Mouse (Mus musculus) embryonic facial prominence, embryonic 12.5 days (tissue): Measurements from ENCODE around the gene Apoc4. TPM values are rescaled to one million over a fixed set of nuclear protein-coding genes. Genes with fewer than 3 reads are reported as not detected.
A peak's percentile ranks its signal among the peaks of the same experiment; 100 is the strongest.

Experiments
- ATAC-seq: fragments of 200-750 bp; cut with Nextera tagmentation; 2 replicates; pipeline ENCODE4 v1.8.0; 2017; ENCODE audit not compliant: insufficient number of reproducible peaks, insufficient read depth, low FRiP score, low TSS enrichment
- H3K27ac ChIP-seq: fragments of 300-500 bp; sonication (generic); 2 replicates; pipeline ENCODE4 v1.5.1; 2016; ENCODE audit warnings: mild to moderate bottlenecking
- H3K27me3 ChIP-seq: fragments of 300-500 bp; sonication (generic); 2 replicates; pipeline ENCODE4 v1.6.1; 2016; ENCODE audit warnings: mild to moderate bottlenecking, moderate library complexity
- H3K36me3 ChIP-seq: fragments of 300-500 bp; sonication (generic); 2 replicates; pipeline ENCODE4 v1.6.1; 2016; ENCODE audit warnings: mild to moderate bottlenecking
- H3K4me1 ChIP-seq: fragments of 300-500 bp; sonication (generic); 2 replicates; pipeline ENCODE4 v1.6.1; 2016
- H3K4me2 ChIP-seq: fragments of 300-500 bp; sonication (generic); replicated peaks from 2 replicates; pipeline ENCODE4 v1.6.1; 2016; ENCODE audit warnings: mild to moderate bottlenecking, moderate library complexity
- H3K4me3 ChIP-seq: fragments of 300-500 bp; sonication (generic); 2 replicates; pipeline ENCODE4 v1.5.1; 2016; ENCODE audit warnings: mild to moderate bottlenecking
- H3K9ac ChIP-seq: fragments of 300-500 bp; sonication (generic); 2 replicates; pipeline ENCODE4 v1.6.1; 2016; ENCODE audit warnings: mild to moderate bottlenecking, moderate library complexity
- H3K9me3 ChIP-seq: fragments of 300-500 bp; sonication (generic); 2 replicates; pipeline ENCODE4 v1.6.1; 2016; ENCODE audit warnings: mild to moderate bottlenecking, moderate library complexity
- WGBS: fragments of 180-500 bp; shearing (Covaris S2); methylation state at CpG from one replicate; pipeline ENCODE4 v1.1.7; 2016; 5-methylcytosine and 5-hydroxymethylcytosine counted together
- polyA plus RNA-seq: library from polyadenylated mRNA; unstranded; fragments of >200 nt; fragmentation: Nextera tagmentation; extraction: Ambion mirVana; gene quantifications from 2 replicates; pipeline ENCODE4 v1.2.1, GENCODE M21; 2016

Gene Apoc4
- polyA plus RNA-seq, 1 experiment from 2014 or later = not detected

DNA sequence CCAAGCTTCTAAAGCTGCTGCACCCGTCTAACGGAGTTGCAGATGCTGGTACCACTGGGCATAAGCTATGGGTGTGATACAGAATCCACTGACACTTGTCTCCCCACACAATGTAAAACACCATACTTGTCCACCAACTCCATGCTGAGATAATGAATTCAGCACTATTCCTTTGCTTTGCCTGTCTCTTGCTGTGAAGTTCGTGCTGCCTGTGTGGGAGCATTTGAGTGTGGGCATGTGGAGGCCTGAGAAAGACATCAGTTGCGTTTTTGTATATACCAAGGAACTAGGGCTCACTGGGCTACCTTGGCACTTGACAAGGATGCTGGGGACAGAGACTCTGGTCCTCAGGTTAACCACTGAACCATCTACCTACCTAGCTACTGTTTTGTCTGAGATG, 40.1 kb downstream of the Apoc4 start:
- no peak overlapping the region for H3K27ac ChIP-seq
- no peaks in the 10 kb centered on the region for H3K27me3 ChIP-seq
- H3K4me2 ChIP-seq = no peak overlapping the region
- ATAC-seq = no peak
- no peak overlapping the region for H3K9ac ChIP-seq
- no peaks in the 10 kb centered on the region for H3K9me3 ChIP-seq
- no peak overlapping the region for H3K4me3 ChIP-seq
- H3K4me1 ChIP-seq = no peaks in the 10 kb centered on the region
- H3K36me3 ChIP-seq = peaks cover 94% of the 10 kb centered on the region
- 93% methylated on average over 4 of the region's 4 CpGs for WGBS

DNA sequence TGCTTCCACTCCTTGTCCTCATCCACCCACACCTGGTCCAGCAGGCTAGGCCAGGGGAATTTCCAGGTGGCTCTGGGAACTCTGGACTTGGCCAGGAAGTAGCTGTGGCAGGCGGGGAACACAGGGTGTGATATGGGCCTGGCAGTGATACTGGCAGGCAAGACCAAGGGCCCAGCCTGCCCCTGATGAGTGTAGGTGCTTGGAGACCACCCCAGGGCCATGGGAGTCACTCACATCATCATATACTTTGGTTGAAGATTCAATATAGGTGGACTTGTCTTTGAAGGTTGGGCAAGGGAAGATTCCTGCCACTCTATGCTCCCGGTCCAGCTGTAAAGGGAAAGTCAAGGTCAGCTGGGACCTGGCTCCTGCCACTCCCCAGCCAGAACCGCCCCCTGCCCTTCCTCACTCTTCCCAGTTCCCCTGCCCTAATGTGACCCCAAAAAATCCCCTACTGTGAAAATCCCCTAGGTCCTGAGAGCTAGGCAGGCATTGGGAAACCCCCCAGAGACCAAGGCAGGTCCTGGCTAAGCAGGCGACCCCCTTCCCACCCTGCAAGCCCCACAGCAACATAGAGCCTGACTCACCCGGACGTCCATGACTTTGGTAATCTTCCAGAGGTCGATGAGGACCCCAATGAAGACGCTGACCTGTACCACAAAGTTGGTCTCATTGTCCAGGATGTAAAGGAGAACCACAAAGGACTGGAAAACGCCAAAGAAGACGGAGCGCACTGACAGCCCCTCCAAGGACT, 46.0 kb downstream of the Apoc4 start:
- Histone ChIP-seq H3K4me2 (no peak overlapping the region), H3K4me3 (no peak overlapping the region), H3K27me3 (no peaks in the 10 kb centered on the region), H3K4me1 (no peaks in the 10 kb centered on the region), H3K9me3 (no peaks in the 10 kb centered on the region), H3K36me3 (peaks cover 81% of the 10 kb centered on the region), H3K9ac (no peak overlapping the region), H3K27ac (no peak overlapping the region)
- 88% methylated on average over 11 of the region's 11 CpGs for WGBS
- ATAC-seq = no peak

DNA sequence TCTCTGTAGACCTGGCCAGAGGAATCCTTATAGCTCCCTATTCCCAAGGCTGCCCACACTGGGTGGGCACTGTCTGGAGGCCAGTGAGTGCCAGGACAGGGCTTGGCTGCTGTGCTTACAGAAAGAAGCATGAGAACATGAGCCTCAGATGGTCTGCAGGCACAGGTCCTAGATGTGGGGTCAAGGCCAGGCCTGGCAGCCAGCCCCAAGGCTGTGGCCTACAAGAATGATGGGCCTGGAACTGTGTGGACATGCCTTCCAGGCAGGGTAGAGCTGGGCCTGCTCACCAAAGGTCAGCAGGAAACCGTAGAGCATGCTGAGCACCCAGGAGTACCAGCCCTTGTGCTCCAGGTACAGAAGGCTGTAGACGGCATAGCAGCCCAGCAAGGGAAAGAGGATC, 46.7 kb downstream of the Apoc4 start:
- no peaks in the 10 kb centered on the region for H3K27me3 ChIP-seq
- no peak overlapping the region for H3K4me3 ChIP-seq
- no peaks in the 10 kb centered on the region for H3K9me3 ChIP-seq
- 100% methylated on average over 2 of the region's 2 CpGs for WGBS
- peaks cover 74% of the 10 kb centered on the region for H3K36me3 ChIP-seq
- no peak overlapping the region for H3K9ac ChIP-seq
- H3K4me2 ChIP-seq = no peak overlapping the region
- ATAC-seq = no peak
- H3K4me1 ChIP-seq = no peaks in the 10 kb centered on the region
- H3K27ac ChIP-seq = no peak overlapping the region

DNA sequence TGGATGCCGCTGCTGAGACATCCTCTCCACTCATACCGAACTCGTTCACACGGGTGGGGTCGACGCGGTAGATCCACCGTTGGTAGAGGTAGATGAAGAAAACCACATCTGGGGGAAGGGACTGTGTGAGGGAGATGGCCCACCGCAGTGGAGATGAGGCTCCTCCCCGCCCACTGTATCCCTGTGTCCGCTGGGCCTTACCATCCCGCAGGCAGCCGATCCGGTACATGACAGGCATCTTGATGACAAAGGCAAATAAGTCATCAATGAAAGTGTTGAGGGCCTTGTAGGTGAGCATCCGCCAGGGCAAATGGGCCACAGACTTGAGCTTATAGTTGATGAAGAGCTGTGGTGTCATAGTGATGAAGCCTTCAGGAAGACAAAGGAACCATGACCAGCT, 47.4 kb downstream of the Apoc4 start:
- no peak for ATAC-seq
- Histone ChIP-seq H3K4me2 (no peak overlapping the region), H3K9ac (no peak overlapping the region), H3K27ac (no peak overlapping the region), H3K4me3 (no peak overlapping the region), H3K4me1 (no peaks in the 10 kb centered on the region), H3K36me3 (peaks cover 68% of the 10 kb centered on the region), H3K9me3 (no peaks in the 10 kb centered on the region), H3K27me3 (no peaks in the 10 kb centered on the region)
- WGBS = 96% methylated on average over 15 of the region's 15 CpGs

DNA sequence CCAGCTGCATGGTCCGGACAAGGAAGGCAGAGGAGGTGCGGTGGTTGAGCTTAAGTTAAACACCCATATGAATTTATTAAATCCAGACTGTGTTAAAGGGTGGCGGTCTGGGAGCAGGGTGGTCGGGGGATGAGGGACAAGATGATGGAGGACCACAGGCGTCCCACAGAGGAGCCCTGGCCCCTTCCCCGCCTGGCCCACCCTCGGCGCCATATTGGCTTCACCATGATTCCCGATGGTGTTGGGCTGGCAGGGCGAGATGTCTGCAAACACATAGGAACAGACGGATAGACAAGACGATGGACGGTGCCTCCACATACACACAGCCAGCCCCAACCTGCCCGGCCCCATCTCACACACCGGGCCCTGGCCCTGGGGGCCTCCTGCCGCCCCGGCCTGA, 48.1 kb downstream of the Apoc4 start:
- no peak overlapping the region for H3K27ac ChIP-seq
- no peak overlapping the region for H3K4me2 ChIP-seq
- ATAC-seq = no peak
- no peaks in the 10 kb centered on the region for H3K9me3 ChIP-seq
- WGBS = 92% methylated on average over 17 of the region's 17 CpGs
- H3K4me3 ChIP-seq = no peak overlapping the region
- no peaks in the 10 kb centered on the region for H3K27me3 ChIP-seq
- H3K36me3 ChIP-seq = peaks cover 62% of the 10 kb centered on the region
- H3K9ac ChIP-seq = no peak overlapping the region
- H3K4me1 ChIP-seq = no peaks in the 10 kb centered on the region

DNA sequence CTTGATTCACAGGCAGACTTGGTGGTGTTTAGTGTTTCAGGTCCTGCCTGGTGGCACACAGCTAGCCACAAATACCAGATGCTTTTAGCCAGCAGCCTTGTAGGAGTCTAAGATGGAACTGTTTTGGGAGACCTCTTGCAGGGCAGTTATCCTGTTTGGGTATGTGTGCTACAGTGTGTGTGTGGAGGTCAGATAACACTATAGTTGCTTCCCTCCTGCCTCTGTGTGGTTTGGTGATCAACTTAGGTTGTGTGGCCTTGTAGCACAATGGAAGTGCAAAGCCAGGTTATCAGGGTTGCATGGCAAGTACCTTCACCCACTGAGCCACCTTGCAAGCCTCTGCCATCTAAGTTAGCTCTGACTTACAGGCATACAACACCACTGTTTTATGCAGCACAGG, 48.6 kb downstream of the Apoc4 start:
- no peaks in the 10 kb centered on the region for H3K4me1 ChIP-seq
- peaks cover 57% of the 10 kb centered on the region for H3K36me3 ChIP-seq
- H3K27me3 ChIP-seq = no peaks in the 10 kb centered on the region
- no peak overlapping the region for H3K27ac ChIP-seq
- no peak overlapping the region for H3K9ac ChIP-seq
- ATAC-seq = no peak
- no peak overlapping the region for H3K4me3 ChIP-seq
- no peak overlapping the region for H3K4me2 ChIP-seq
- no peaks in the 10 kb centered on the region for H3K9me3 ChIP-seq

DNA sequence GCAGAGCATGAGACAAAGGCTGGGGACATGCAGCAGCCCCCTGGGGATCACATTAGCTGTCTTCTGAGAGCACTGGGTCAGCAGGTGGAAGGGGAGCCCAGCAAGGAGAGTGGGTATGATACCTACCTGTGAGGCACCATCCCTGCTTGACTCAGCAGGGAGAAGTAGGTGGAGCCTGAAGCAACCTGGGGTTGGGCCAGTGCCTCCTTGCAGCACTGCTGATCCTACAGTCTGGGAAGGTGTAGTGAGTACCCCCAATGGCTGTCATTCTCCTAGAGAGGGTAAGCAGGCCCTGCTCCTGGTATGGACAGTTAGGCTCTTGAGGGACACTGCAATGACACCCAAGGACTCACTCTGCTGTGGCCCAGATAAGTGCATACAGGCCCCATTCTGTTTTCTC, 49.0 kb downstream of the Apoc4 start:
- Histone ChIP-seq H3K36me3 (peaks cover 53% of the 10 kb centered on the region), H3K4me1 (no peaks in the 10 kb centered on the region), H3K9ac (no peak overlapping the region), H3K4me2 (no peak overlapping the region), H3K27ac (no peak overlapping the region), H3K9me3 (no peaks in the 10 kb centered on the region), H3K27me3 (no peaks in the 10 kb centered on the region), H3K4me3 (no peak overlapping the region)
- no peak for ATAC-seq

DNA sequence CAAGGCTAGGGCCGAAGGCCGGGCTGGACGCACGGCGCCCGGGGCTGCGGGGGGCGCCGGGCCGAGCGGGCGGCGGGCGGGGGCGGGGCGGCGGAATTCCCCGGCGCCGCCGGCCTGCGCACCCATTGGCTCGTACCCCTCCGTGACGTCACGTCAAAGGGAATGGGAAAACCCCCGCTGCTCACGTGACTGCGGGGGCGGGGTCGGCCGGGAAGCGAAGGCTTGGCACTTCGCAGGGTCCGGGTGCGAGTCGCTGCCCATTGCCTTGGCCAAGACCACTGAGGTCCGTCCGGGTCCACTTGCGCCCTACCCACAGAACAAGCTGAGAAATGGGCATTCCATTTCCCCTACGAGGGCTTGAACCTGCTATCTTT, 51.9 kb downstream of the Apoc4 start, which contains the start of gene Relb:
Gene Relb, minus strand, starts transcription at position 78 of the 374 bp plus-strand sequence.
- Histone ChIP-seq H3K36me3 (peaks cover 24% of the 10 kb centered on the region), H3K4me2 (peak within 1 kb of the TSS; percentile 90), H3K27me3 (no peaks in the 10 kb centered on the region), H3K9me3 (no peaks in the 10 kb centered on the region), H3K4me3 (peak within 1 kb of the TSS; percentile 78), H3K9ac (peak within 1 kb of the TSS; percentile 55), H3K4me1 (no peaks in the 10 kb centered on the region), H3K27ac (peak within 1 kb of the TSS; percentile 85)
- under 1% methylated on average over 27 of the region's 41 CpGs for WGBS
- peak; percentile 32; the same call in 1 of the 2 replicates for ATAC-seq

DNA sequence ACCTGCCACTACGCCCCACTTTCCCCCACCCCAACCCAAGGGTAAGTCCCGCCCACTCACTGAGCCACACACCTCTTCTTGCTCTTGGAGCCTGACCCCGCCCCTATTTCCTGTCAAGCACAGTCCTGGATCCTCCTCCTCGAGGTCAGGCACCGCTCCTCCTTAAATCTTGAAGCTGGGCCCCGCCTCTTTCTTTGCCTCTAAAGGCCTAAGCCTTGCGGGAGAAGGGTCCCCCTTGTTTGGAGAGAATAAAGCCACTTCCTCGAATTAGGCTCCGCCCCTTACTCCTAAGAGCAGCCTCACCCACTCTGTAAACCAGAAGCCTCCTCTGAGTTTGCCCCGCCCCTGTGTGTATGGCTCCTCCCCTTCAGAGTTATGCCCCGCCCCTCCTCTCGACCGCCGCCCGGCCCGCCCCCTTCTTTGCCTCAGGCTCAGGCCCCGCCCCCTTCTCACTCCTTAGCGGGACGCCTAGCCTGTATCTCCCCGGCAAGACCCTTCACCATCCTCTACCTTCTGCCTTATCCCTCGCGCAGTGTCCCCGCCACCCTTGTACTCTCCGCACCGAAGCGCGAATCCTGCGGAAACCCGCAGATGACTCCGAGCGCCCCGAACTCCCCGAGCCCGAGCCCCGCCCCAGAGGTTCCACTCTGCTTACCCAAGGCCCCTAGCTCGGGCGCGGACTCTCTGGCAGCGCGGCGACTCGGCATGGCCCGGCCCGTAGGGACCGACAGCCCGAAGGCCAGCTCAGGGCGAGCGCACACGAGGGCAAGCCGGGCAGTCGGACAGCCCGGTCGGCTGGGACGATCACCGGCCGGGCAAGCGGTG, 52.5 kb downstream of the Apoc4 start:
- Histone ChIP-seq H3K4me3 (peak overlapping the region; percentile 78), H3K27ac (peak overlapping the region; percentile 85), H3K9me3 (no peaks in the 10 kb centered on the region), H3K36me3 (peaks cover 18% of the 10 kb centered on the region), H3K4me1 (no peaks in the 10 kb centered on the region), H3K9ac (peak overlapping the region; percentile 55), H3K4me2 (peak overlapping the region; percentile 90), H3K27me3 (no peaks in the 10 kb centered on the region)
- 1% methylated on average over 57 of the region's 57 CpGs for WGBS
- ATAC-seq = peak; percentile 89

DNA sequence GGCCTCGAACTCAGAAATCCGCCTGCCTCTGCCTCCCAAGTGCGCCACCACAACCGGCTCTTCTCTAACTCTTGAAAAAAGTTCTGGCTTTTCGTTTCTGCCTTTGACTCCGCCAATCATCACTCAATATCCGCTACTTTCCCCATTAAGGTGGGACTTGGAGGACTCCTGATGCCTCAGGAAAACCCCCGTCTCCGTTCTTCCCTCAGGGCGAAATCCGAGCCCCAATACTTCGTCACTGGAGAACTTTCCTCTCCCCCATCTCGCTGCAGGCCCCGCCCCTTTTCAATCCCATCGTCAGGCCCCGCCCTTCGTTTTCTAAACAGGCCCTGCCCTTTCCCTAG, 53.1 kb downstream of the Apoc4 start:
- Histone ChIP-seq H3K4me2 (peak overlapping the region; percentile 90), H3K9ac (no peak overlapping the region), H3K9me3 (no peaks in the 10 kb centered on the region), H3K27me3 (no peaks in the 10 kb centered on the region), H3K4me1 (no peaks in the 10 kb centered on the region), H3K36me3 (peaks cover 12% of the 10 kb centered on the region), H3K4me3 (peak overlapping the region; percentile 78), H3K27ac (peak overlapping the region; percentile 85; the same call in 1 of the 2 replicates)
- WGBS = 13% methylated on average over 17 of the region's 17 CpGs
- ATAC-seq = no peak
